Mouse (Mus musculus) megakaryocyte progenitor cell, adult 5-6 weeks (primary cell): ENCODE data around the gene Arhgef3. TPM values are rescaled to one million over a fixed set of nuclear protein-coding genes. Genes with fewer than 3 reads are reported as not detected.
A peak's percentile ranks its signal among the peaks of the same experiment; 100 is the strongest.
"Not testable (repeated sequence)": the region's sequence is repeated elsewhere in the genome, so short reads cannot be mapped to it uniquely, and the experiment has no call there.

ENCODE experiments used
- ATAC-seq: replicated peaks from 2 replicates; pipeline ENCODE4 v1.8.0; 2016; ENCODE audit warnings: mild to moderate bottlenecking, moderate TSS enrichment, inconsistent platforms; ENCODE audit not compliant: poor library complexity
- total RNA-seq, 2 experiments: library from RNA; stranded (forward) in 1 of 2; stranded (reverse) in 1 of 2; fragments of 157-497, 149-512 nt in 1 of 2; fragments of 200-1000 nt in 1 of 2; gene quantifications; 2 replicates each; pipeline versions ENCODE4 v1.2.3 to v1.2.4; 2015 to 2017

Arhgef3 gene
- total RNA-seq, 2 experiments from 2014 or later, result 13.8 to 15.5 TPM

DNA sequence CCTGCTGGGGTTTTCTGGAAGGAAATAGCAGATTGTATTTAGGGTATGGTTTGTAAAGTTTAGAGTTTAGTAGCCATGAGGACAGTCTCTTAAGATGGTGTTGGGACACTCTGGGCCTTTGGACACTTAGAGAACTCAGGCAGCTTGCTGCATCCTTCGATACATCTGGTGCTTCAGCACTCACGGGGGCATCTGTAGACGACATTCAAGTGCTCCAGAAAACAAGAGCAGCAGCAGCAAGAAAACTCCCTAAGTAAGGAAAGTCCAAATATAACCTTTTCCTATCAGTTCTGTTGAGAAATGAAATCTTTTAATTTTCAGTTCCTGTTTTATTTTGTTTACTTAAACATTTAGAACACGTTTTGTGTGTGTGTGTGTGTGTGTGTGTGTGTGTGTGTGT, 71.9 kb downstream of the Arhgef3 start:
- ATAC-seq, result no peak

GRCm38 (mm10) chr14:27187025-27187424, 72.3 kb downstream of the Arhgef3 start:
- peak; percentile 96 for ATAC-seq

GRCm38 (mm10) chr14:27187885-27188284, 73.2 kb downstream of the Arhgef3 start:
- no peak for ATAC-seq

DNA sequence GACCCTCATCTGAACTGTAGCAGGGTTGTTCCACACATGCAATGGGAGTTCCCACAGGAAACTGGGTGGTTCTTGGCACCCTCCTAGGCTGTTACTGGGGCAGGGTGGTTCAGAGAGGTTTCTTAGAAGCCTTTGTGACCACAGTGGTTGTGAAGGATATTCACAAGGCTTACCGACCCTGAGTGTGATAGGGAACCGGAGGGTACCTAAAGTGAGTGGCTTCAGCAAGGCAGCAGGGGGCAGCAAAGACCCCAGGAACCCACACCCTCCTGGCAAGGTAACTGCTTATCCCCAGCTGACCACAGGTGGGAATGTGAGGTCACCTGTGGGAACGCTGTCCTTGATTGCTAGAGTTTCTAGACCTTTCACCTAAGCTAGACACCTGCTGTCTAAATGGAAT, 77.8 kb downstream of the Arhgef3 start:
- ATAC-seq, result peak; percentile 60

DNA sequence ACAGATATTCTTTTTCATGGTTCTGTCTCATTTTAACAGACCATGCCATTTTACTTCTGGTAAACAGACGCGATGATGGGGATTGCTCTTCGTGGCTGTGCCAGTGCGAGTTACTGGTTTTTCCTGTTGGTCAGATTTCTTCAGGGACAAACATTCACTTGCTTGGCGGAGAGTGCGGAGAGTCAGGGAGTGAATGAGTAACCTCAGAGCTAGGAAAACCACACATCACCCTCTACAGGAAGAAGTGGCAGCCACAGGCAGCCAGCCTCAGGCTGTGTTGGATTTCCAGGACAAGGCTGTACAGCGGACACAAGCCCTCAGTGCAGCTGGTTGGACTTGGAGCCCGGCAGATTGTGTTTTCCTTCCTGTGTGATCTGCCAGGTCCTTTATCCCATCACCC, 82.3 kb downstream of the Arhgef3 start:
- ATAC-seq, result no peak

DNA sequence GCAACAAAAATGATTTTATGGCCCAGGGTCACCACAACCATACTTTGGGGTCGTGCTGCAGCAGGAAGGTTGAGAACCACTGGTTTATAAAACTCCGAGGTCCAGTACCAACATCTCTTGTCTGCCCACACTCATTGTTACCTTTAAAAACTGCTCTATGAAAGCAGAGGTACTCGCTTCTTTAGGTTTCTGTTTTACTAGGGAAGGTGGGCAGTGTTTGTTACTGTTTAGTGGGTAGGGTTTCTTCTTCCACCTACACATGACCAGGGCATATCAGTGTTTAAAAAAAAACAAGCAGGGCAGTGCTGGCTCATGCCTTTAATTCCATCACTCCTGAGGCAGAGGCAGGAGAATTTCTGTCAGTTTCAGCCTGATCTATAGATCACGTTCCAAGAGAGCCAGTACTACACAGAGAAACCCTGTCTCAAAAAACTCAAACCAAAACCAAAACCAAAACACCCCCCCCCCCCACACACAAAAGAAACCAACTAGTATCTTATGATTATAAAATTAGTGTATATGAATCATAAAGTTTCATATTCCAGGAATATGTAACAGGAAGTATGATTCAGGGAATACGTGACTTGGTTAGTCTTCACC, 83.9 kb downstream of the Arhgef3 start:
- ATAC-seq, result no peak

DNA sequence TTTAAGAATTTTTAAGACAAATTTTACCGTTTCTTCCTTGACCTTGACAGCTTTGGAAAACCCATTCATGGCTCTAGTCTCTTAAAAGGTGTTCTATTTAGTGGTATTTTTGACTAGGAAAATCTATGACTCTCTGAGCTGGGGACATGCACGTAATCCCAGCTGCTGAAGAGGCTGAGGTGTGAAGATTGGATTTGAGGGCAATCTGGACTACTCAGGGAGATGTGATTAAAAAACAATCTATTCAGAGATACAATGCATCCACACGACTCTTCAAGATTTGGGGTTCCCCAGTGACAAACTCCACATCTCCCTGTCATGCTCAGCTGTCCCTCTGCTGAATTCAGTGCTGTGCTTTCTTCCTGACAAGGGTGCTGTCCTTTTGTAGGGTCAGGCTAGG, 84.4 kb downstream of the Arhgef3 start:
- ATAC-seq, result no peak

DNA sequence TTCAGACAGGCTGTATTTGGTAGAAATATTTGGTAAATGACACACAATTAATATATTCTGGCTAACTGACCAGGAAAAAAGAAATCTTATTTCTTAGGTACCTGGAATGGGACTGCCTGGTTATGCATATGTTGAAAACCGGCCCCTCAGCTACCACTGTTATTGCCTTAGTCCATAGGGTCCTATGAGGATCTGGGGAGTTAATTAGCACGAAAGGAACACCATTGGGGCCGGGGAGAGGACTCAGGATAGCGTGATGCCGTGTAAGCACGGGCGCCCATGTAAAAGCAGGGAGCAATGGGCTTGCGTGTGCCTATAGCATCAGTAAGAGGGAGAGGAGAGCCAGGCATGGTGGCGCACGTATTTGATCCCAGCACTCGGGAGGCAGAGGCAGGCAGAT, 85.2 kb downstream of the Arhgef3 start:
- no peak for ATAC-seq

GRCm38 (mm10) chr14:27200743-27201576, 86.3 kb downstream of the Arhgef3 start:
- no peak for ATAC-seq

DNA sequence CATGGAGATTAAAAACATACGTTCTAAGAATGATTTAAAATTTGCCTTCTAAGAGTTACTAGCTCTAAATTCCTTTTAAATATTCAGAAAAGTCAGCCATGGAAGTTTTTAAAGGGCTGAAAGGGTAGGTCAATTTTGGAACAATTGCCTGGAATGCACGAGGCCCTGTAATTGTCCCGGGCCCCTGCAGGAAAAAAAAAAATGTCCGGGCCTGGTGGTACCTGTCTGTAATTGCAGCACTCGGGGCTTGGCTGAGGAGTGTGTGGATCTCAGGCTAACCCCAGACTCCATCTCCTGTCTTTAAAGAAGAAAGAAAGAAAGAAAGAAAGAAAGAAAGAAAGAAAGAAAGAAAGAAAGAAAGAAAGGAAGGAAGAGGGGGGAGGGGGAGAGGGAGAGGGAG, 87.1 kb downstream of the Arhgef3 start:
- ATAC-seq, result no peak

DNA sequence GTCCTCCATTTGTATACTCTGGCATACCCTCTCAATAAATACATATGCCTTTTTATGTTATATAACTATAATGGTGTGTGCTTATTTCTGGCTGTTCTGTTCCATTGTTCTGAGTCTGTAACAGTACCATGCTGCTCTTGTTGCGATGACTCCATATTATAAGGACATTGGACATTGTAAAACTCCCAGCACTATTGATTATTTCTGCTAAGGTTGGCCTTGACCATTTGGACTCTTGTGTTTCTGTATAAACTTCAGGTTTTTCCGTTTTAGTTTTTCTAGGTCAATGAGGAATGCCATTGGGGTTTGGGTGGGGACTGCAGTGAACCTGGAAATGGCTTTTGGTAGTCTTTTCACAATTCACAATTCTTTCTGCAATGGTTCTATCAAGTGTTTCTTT, 90.0 kb downstream of the Arhgef3 start:
- no peak for ATAC-seq

- no peak for ATAC-seq
Measured at GRCm38 (mm10) chr14:27206443-27206842, 91.7 kb downstream of the Arhgef3 start.

- ATAC-seq, result no peak
Measured at GRCm38 (mm10) chr14:27209542-27209941, 94.8 kb downstream of the Arhgef3 start.

- not testable (repeated sequence) for ATAC-seq
Measured at GRCm38 (mm10) chr14:27210801-27211200, 96.1 kb downstream of the Arhgef3 start.

DNA sequence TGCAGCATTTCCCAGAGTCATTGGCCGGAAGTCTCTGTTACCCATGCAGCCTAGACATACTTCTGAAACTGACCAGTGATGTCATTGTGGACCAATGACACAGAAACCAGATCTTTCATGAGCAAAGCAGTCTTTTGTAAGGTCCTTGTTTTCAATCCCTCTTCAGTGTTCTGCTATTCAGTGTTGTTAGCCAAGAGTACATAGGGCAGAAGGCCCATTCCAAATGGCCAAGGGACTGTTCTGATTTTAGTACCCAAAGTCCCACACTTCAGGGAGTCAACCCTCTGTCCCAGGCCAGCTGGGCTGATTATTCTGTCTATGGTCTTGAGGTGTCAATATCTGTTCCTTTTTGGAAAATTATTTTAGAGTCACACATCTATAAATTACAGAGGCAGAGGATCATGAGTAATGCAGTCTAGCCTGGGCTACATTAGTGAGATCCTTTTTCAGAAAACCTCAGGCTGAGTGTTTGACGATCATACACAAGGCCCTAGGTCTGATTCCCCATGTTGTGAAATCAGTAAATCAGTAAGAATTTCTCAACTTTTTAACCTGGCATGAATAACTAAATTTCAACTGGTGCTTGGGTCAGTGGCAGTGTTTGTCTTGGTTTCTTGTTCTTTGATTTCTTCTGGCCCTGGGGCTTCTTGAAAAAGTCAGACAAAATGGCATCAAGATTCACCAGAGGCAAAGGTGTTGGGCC, 97.2 kb downstream of the Arhgef3 start:
- ATAC-seq, result no peak

- ATAC-seq, result no peak
Measured at GRCm38 (mm10) chr14:27214232-27214631, 99.5 kb downstream of the Arhgef3 start.

GRCm38 (mm10) chr14:27219668-27220067, 105.0 kb downstream of the Arhgef3 start:
- no peak for ATAC-seq

DNA sequence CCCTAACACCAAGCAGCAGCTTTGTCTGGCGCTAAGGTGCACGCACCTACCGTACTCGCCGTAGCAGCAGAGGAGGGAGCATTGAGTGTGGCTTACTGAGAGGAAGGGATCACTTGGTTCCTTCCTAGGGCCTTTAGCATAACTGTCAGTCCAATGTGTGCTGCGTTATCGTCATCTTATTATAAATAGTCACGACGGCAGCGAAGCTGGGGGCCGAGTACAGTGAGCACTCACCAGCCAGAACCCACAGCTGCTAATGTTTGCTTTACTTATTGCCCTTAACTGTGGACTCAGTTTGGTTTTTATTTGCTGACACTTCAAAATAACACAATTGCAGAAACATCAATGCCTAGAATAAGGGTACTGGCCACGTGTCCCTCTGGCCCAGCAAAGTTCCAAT, 105.6 kb downstream of the Arhgef3 start:
- no peak for ATAC-seq

DNA sequence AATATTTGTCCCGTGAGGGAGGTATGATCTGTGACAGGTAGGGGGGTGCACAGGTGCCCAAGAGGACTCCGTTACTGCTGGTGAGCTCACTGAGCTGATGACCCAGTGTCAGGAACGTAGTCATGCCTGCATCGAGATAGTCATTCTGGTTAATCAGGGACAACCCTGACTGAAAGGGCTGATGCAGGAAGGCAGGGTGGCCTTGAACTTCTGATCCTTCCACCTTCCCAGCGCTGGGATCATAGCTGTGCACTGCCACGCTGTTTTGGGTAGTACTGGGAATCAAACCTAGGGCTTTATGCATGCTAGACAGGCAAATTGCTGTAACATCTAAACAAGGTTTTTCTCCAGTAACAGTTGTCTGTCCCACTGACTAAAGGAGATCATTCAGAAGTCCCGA, 109.9 kb downstream of the Arhgef3 start:
- no peak for ATAC-seq

DNA sequence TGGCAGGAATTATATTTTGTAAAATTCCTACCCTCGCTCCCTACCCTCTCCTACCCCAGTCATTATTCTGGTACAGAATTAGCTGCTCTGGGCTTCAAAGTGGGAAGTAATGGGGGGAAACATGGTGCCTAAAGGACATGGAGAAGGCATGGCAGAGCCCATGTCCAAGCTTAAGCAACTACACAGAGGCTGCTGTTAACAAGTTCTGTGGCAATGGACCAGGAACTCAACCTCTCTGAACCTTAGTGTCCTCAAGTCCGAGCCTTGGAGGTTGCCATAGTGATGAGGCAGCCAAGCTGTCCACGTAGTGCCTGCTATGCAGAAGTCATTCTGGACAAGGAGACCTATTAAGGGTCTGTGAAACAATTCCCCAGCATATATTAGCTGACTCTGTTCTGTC, 111.6 kb downstream of the Arhgef3 start:
- no peak for ATAC-seq

- ATAC-seq, result no peak
Measured at GRCm38 (mm10) chr14:27228288-27228687, 113.6 kb downstream of the Arhgef3 start.

DNA sequence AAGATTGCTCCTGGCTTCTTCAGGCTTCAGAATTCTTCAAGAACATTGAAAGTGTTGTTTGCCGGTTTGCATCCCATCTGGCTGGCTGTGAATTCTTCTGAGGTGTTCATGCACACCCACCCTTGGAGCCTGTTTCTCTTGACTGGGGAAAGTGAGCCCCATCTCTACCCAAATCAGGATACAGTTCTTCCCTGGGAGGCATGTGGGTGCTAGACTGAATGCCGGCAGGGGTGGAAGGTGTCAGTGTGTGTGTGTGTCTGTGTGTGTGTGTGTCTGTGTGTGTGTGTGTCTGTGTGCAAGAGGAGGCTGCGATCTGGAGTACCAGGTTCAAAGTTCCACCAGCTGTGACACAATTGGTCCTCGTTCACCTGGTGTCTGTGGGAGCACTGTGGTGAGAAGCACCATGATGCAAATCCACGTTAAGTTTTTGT, 114.3 kb downstream of the Arhgef3 start:
- ATAC-seq, result no peak
